Mouse (Mus musculus) heart, embryonic 15.5 days (tissue): ENCODE measurements around the gene Dlg2. TPM values are rescaled to one million over a fixed set of nuclear protein-coding genes. Genes with fewer than 3 reads are reported as not detected.

Source experiments
- ATAC-seq: fragments of 200-750 bp; cut with Nextera tagmentation; replicated peaks from 2 replicates; pipeline ENCODE4 v1.8.0; 2017; ENCODE audit warnings: low read depth, moderate TSS enrichment; ENCODE audit not compliant: insufficient number of reproducible peaks, insufficient read depth, low FRiP score
- H3K27ac ChIP-seq: fragments of 300-500 bp; sonication (generic); 2 replicates; pipeline ENCODE4 v1.5.1; 2015; ENCODE audit warnings: mild to moderate bottlenecking, inconsistent platforms
- H3K27me3 ChIP-seq: fragments of 300-500 bp; sonication (generic); 2 replicates; pipeline ENCODE4 v1.6.1; 2015; ENCODE audit warnings: inconsistent platforms
- H3K36me3 ChIP-seq: fragments of 300-500 bp; sonication (generic); 2 replicates; pipeline ENCODE4 v1.6.1; 2015; ENCODE audit warnings: mild to moderate bottlenecking, inconsistent platforms
- H3K4me1 ChIP-seq: fragments of 300-500 bp; sonication (generic); replicated peaks from 2 replicates; pipeline ENCODE4 v1.6.1; 2015; ENCODE audit warnings: inconsistent platforms
- H3K4me2 ChIP-seq: fragments of 300-500 bp; sonication (generic); 2 replicates; pipeline ENCODE4 v1.6.1; 2015; ENCODE audit warnings: inconsistent platforms, mild to moderate bottlenecking, moderate library complexity
- H3K4me3 ChIP-seq: fragments of 300-500 bp; sonication (generic); 2 replicates; pipeline ENCODE4 v1.5.1; 2015; ENCODE audit warnings: mild to moderate bottlenecking, inconsistent platforms
- H3K9ac ChIP-seq: fragments of 300-500 bp; sonication (generic); 2 replicates; pipeline ENCODE4 v1.6.1; 2015; ENCODE audit warnings: mild to moderate bottlenecking, inconsistent platforms
- H3K9me3 ChIP-seq: fragments of 300-500 bp; sonication (generic); replicated peaks from 2 replicates; pipeline ENCODE4 v1.6.1; 2016; ENCODE audit warnings: inconsistent platforms
- WGBS: fragments of 180-500 bp; shearing (Covaris S2); methylation state at CpG from one replicate; pipeline ENCODE4 v1.1.7; 2015; ENCODE audit warnings: mixed read lengths; 5-methylcytosine and 5-hydroxymethylcytosine counted together
- polyA plus RNA-seq: library from polyadenylated mRNA; unstranded; fragments of >200 nt; fragmentation: Nextera tagmentation; extraction: Ambion mirVana; gene quantifications from 2 replicates; pipeline ENCODE4 v1.2.1, GENCODE M21; 2015

Gene Dlg2
- polyA plus RNA-seq, 1 experiment from 2014 or later: 6.3 TPM

DNA sequence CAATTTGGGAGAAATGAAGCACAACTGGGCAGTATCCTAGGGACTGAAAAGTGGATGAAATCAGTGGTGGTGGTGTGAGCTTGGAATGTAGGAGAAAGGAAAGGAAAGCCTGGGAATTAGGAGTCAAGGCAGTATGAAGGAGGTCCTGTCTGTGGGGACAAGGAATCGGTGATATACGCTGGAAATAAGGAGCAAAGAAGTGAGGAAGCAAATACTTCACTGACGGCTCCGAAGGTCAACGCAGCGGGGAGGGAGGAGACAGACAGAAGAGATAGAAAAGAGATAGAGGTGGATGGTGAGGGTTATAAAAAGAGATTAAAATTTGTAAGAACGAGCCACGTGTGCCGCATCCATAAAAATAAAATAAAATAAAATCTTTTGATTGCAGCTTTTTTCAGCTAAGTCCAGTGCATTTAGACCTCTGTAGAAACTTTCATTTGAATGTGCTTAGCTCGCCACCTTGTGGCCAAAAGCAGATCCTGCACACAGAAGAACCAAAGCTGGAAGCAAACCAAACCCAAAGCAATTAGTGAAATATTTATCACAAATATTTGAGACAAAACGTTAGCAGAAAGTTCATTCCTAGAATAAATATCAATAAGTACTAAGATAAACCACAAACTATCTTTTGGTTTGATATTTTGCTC, 955.2 kb downstream of the Dlg2 start:
- H3K36me3 ChIP-seq: no peaks in the 10 kb centered on the region
- 42% methylated on average over 11 of the region's 11 CpGs for WGBS
- no peak overlapping the region for H3K9ac ChIP-seq
- H3K4me1 ChIP-seq: no peaks in the 10 kb centered on the region
- H3K27me3 ChIP-seq: no peaks in the 10 kb centered on the region
- no peak overlapping the region for H3K4me2 ChIP-seq
- no peak for ATAC-seq
- no peaks in the 10 kb centered on the region for H3K9me3 ChIP-seq
- H3K27ac ChIP-seq: no peak overlapping the region
- H3K4me3 ChIP-seq: no peak overlapping the region

DNA sequence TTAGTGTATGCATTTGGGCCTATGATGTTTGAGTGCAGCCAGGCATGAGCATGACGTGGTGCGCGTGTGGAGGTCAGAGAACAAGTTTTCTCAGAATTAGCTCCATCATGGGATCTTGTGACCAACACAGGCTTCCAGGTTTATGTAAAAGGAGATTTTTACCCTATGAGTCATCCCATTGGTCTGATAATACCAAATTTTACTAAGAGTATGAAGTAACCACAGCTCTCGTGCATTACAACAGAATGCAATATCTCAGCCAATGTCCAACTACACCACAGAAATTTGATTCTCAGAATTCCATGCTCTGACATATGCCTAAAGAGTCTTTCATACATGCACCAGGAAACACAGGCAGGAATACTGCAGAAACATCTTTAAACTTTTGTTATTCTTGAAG, 956.1 kb downstream of the Dlg2 start:
- H3K36me3 ChIP-seq: no peaks in the 10 kb centered on the region
- H3K27ac ChIP-seq: no peak overlapping the region
- 83% methylated on average over 4 of the region's 4 CpGs for WGBS
- H3K4me2 ChIP-seq: no peak overlapping the region
- no peak overlapping the region for H3K9ac ChIP-seq
- no peak for ATAC-seq
- H3K4me3 ChIP-seq: no peak overlapping the region
- H3K9me3 ChIP-seq: no peaks in the 10 kb centered on the region
- no peaks in the 10 kb centered on the region for H3K27me3 ChIP-seq
- no peaks in the 10 kb centered on the region for H3K4me1 ChIP-seq

DNA sequence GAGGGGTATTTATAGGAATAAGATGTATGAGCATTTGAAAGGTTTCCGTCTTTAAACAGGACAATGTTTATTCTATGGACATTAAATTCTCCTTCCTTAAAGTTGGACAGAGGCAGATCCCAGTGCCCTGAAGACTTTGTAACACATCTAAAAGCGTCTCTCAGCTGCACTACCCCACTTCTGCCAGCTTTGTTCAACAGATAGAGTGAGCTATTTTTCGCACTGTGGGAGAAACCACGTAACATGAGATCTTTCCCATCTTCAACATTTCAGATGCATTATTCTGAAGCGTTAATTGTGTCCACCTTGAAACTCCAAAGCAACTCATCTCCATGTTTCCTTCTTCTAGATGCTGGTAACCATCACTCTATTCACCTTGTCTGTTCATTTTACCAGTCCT, 958.3 kb downstream of the Dlg2 start:
- Histone ChIP-seq H3K4me2 (no peak overlapping the region), H3K27me3 (no peaks in the 10 kb centered on the region), H3K4me1 (no peaks in the 10 kb centered on the region), H3K27ac (no peak overlapping the region), H3K36me3 (no peaks in the 10 kb centered on the region), H3K9me3 (no peaks in the 10 kb centered on the region), H3K4me3 (no peak overlapping the region), H3K9ac (no peak overlapping the region)
- WGBS: 73% methylated on average over 5 of the region's 5 CpGs
- ATAC-seq: no peak

DNA sequence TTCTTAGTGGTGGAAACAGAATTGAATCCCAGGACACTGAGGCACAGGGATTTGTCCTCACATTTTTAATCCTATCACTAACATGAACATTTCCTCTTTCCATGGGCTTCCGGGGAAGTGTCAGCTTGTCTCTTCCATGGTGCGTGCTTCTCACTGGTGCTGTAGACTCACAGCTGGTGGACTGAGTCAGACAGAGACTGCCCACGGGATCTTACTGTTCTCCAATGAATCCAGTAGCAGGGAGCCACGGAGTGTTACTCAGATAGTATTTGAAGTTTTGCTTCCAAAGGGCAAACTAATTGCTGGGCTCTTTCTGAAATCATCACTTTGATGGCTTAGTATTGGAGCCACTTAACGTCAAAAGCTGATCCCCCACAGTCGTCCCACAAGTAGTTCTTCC, 963.9 kb downstream of the Dlg2 start:
- no peak for ATAC-seq

DNA sequence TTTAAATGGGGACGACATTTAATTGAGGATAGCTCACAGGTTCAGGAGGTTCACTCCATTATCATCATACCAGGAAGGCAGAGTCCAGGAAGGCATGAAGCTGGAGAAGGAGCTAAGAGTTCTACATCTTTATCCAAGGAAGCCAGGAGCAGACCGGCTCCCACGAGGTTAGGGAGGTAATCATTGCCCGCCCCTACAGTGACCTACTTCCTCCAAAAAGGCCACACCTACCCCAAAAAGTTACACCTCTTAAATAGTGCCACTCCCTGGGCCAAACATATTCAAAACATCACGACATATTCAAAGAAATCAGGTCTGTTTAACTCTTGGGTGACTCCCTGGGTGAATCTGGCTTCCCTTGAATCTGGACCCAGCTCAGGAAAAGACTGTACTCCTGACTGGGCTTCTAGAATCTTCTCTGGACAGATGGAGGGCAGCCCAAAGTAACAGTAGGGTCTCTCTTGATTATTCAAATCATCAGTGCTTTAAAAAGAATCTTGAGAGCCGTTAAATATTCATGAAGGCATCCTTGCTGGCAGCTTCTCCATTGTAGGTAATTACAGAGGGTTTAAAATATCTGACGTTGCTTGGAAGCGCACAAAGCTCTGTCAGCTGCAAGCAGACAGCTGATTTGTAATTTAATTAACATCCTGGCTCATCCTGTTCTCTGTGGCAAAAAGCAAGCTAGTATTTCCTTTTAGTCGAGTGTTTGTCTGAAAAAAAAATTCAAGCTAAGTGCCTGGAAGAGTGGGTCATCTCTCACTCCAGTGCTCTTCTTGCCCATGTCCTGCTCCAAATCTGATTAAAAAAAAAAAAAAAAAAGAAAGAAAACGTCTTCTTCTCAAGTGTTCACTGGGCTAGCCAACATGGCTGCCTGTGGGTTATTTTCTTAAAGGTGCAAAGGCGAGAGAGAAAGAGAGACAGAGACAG, 966.2 kb downstream of the Dlg2 start:
- ATAC-seq: no peak
- no peaks in the 10 kb centered on the region for H3K36me3 ChIP-seq
- H3K27ac ChIP-seq: no peak overlapping the region
- 63% methylated on average over 11 of the region's 11 CpGs for WGBS
- no peaks in the 10 kb centered on the region for H3K4me1 ChIP-seq
- H3K4me2 ChIP-seq: no peak overlapping the region
- no peaks in the 10 kb centered on the region for H3K9me3 ChIP-seq
- H3K9ac ChIP-seq: no peak overlapping the region
- H3K4me3 ChIP-seq: no peak overlapping the region
- no peaks in the 10 kb centered on the region for H3K27me3 ChIP-seq

More for the DNA sequence above, 963.9 kb downstream of the Dlg2 start:
- Histone ChIP-seq H3K9ac (no peak overlapping the region), H3K4me2 (no peak overlapping the region), H3K4me3 (no peak overlapping the region), H3K36me3 (no peaks in the 10 kb centered on the region), H3K27me3 (no peaks in the 10 kb centered on the region), H3K27ac (no peak overlapping the region), H3K9me3 (no peaks in the 10 kb centered on the region), H3K4me1 (no peaks in the 10 kb centered on the region)
- WGBS: 68% methylated on average over 6 of the region's 6 CpGs

DNA sequence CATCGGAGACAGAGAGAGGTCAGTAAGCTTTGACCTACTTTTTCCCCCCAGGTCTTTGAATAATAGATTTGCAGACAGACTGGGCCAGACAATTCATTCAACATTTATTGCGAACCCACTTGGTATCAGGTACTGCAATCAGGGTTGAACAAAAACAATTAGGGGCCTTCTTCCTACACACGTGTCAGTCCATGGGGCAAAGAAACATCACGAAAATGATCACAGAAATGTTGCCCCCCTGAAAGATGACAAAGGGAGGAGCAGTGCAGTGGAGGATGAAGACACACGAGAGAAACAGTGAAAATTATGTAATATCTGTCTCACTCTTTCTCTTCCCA, 966.9 kb downstream of the Dlg2 start:
- no peak for ATAC-seq
- Histone ChIP-seq H3K4me1 (no peaks in the 10 kb centered on the region), H3K36me3 (no peaks in the 10 kb centered on the region), H3K9me3 (no peaks in the 10 kb centered on the region), H3K27ac (no peak overlapping the region), H3K9ac (no peak overlapping the region), H3K4me2 (no peak overlapping the region), H3K4me3 (no peak overlapping the region), H3K27me3 (no peaks in the 10 kb centered on the region)
- WGBS: 75% methylated on average over 5 of the region's 5 CpGs

DNA sequence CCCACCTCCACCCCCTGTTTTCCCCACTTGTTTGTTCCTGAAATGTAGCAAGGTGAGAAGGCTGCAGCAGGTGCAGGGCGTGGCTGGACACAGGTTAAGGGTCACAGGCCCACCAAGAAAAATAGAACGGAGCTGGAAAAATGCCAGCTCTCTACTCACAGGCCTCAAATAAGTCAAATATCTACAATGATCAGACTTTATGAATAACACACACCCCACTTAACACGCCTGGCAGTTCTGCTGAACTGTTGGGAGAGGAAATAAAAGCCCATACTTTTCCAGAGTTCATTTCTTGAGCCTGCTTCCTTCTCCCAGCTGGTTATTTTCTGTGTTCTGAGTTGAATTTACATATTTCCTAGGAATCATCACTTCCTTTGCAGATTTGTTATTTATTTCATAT, 967.4 kb downstream of the Dlg2 start:
- no peak for ATAC-seq
- H3K9ac ChIP-seq: no peak overlapping the region
- H3K4me1 ChIP-seq: no peaks in the 10 kb centered on the region
- no peaks in the 10 kb centered on the region for H3K9me3 ChIP-seq
- H3K27me3 ChIP-seq: no peaks in the 10 kb centered on the region
- H3K27ac ChIP-seq: no peak overlapping the region
- H3K36me3 ChIP-seq: no peaks in the 10 kb centered on the region
- no peak overlapping the region for H3K4me2 ChIP-seq
- WGBS: 59% methylated on average over 3 of the region's 3 CpGs
- no peak overlapping the region for H3K4me3 ChIP-seq

DNA sequence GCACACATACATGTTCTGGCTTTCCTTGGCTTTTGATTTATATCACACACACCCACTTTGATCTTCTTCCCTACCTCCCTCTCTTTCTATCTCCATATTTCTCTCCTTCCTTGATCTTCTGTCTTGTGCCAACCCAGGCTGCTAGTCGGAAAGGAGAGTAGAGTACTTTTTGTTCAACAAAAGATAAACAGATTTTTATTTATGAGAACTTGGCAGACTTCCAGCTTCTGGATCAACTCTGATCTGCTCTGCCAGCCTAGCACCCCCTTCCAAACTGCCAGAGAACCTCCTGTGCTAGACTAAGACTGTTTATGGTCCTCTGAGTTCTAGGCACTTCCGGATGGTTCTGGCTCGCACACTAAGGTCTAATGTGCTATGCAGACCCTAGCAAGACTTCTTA, 968.3 kb downstream of the Dlg2 start:
- no peak overlapping the region for H3K4me3 ChIP-seq
- no peak overlapping the region for H3K4me2 ChIP-seq
- no peak for ATAC-seq
- no peaks in the 10 kb centered on the region for H3K9me3 ChIP-seq
- no peaks in the 10 kb centered on the region for H3K4me1 ChIP-seq
- no peaks in the 10 kb centered on the region for H3K36me3 ChIP-seq
- H3K27ac ChIP-seq: no peak overlapping the region
- WGBS: 71% methylated on average over 3 of the region's 3 CpGs
- no peaks in the 10 kb centered on the region for H3K27me3 ChIP-seq
- no peak overlapping the region for H3K9ac ChIP-seq

DNA sequence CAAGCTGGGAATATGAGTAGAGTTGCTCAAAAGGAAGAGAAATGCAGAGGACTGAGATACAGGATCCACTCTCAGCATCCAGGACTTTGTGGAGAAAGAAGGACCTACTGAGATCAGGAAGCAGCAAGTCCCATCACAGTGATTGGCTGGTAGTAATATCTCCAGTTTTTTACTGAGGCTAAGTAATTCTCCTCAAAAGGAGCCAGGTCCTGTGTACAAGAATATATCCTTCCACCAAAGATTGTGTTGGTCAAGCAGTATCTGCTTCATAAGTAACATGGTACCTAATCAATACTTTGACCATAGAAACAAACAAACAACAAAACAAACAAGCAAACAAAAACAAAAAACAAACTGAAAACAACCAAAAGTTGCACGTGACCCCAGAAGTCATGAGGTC, 980.3 kb downstream of the Dlg2 start:
- no peak overlapping the region for H3K4me3 ChIP-seq
- H3K27me3 ChIP-seq: no peaks in the 10 kb centered on the region
- H3K9ac ChIP-seq: no peak overlapping the region
- no peak for ATAC-seq
- H3K9me3 ChIP-seq: no peaks in the 10 kb centered on the region
- 7% methylated on average over 1 of the region's 1 CpGs for WGBS
- H3K36me3 ChIP-seq: no peaks in the 10 kb centered on the region
- H3K27ac ChIP-seq: no peak overlapping the region
- H3K4me1 ChIP-seq: no peaks in the 10 kb centered on the region
- no peak overlapping the region for H3K4me2 ChIP-seq

DNA sequence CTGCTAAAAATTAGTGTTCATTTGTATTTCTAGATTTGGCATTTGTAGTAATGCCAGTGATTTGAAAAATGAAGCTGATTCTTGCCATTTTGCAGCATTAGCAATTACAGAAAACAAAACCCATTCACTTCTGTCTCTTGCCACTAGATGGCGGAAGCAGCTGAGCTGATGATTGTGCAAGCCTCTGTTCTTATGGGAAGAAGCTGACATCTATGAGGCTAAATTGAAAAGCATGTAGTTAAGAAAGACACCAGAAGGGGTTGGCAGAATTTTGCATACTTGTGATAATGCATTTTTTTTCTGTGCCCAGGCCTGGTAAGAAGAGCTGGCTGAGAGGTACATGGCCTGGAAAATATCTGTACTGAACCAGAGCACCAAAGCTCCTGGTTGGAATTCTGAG, 980.7 kb downstream of the Dlg2 start:
- Histone ChIP-seq H3K27ac (no peak overlapping the region), H3K36me3 (no peaks in the 10 kb centered on the region), H3K9me3 (no peaks in the 10 kb centered on the region), H3K27me3 (no peaks in the 10 kb centered on the region), H3K9ac (no peak overlapping the region), H3K4me3 (no peak overlapping the region), H3K4me2 (no peak overlapping the region), H3K4me1 (no peaks in the 10 kb centered on the region)
- no peak for ATAC-seq
- 0% methylated on average over 1 of the region's 1 CpGs for WGBS

DNA sequence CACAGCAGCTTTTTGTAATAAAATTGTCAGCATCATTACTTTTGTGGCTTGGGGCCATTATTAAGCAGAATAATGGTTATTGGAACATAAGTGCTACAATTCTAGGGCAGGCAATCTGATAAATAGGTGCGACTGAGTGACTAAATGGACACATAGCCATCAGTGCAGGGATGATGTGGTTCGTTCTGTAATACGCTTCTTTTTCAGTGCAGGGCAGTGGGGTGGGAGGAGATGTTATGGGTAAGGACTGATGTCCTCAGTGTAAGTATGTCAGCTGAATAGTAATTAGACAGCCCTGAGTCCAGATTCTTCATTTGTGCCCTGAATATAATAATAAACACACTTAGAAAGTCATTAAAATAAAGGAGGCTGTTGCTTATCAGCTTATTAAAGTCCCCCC, 984.9 kb downstream of the Dlg2 start:
- Histone ChIP-seq H3K27ac (no peak overlapping the region), H3K9ac (no peak overlapping the region), H3K36me3 (no peaks in the 10 kb centered on the region), H3K4me3 (no peak overlapping the region), H3K9me3 (no peaks in the 10 kb centered on the region), H3K4me1 (no peaks in the 10 kb centered on the region), H3K4me2 (no peak overlapping the region), H3K27me3 (no peaks in the 10 kb centered on the region)
- WGBS: 78% methylated on average over 3 of the region's 3 CpGs
- ATAC-seq: no peak

DNA sequence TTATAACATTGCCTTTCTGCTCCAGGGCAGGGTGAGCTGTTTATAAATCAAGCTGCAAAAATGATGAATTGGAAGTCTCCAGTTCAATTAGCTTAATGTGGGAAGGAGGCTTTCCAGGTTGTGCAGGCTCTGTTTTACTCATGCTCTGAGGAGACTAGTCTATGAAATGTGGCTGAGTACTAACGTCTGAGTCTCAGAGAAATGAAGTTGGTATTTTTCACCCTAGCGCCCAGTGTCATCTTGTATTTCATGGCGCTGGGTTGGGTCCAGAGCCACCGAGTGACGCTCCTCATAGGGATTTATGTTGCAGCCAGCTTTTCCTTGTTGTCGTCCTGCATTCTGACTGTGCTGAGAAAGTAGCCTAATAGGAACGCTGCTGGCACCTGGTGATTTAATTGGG, 986.8 kb downstream of the Dlg2 start:
- Histone ChIP-seq H3K4me3 (no peak overlapping the region), H3K27ac (no peak overlapping the region), H3K4me2 (no peak overlapping the region), H3K27me3 (no peaks in the 10 kb centered on the region), H3K4me1 (no peaks in the 10 kb centered on the region), H3K36me3 (no peaks in the 10 kb centered on the region), H3K9ac (no peak overlapping the region), H3K9me3 (no peaks in the 10 kb centered on the region)
- 65% methylated on average over 7 of the region's 7 CpGs for WGBS
- no peak; the same call in 1 of the 2 replicates for ATAC-seq
